Mouse (Mus musculus): ENCODE data around the gene Krt32.

Gene Krt32

DNA sequence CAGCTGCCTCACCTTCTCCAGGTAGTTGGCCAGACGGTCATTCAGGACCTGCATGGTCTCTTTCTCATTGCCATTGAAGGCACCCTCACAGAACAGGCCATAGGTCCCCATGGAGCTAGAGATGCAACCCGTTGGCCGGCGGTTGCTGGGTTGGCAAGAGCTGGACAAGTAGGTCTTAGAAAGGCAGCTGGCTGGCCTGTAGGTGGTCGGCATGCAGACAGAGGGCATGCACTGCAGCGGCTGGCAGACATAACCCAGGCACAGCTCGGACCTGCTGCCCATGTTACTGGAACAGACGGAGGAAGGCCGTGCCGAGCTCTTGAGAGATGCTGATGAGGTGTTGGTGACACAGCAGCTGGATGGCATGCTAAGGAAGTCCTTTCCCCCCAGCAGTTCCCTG is at the start of gene Krt32:
TSS of gene Krt32 (minus strand) at position 366 of the 400 bp plus-strand sequence.
- DNase-seq, result no peak

DNA sequence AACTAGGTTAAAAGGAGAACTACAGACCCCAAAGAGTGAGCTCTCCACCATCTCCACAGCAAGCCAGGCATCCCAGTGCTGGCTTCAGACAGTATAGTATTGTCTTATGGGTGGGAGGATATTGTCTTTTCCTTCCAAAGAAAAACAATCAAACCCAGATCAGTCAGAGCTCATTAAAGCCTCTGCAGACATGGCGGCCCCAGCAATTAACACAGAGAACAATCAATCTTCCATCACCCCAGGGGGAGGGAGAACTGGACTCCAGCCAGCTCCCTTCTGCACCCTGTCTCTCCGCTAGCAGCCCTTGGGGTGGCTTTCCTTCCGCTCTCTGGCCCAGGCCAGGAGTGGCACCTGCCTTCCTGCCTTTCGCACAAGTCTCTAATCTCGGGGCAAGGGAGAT is 49.7 kb upstream of the Krt32 start:
- no peak for DNase-seq

DNA sequence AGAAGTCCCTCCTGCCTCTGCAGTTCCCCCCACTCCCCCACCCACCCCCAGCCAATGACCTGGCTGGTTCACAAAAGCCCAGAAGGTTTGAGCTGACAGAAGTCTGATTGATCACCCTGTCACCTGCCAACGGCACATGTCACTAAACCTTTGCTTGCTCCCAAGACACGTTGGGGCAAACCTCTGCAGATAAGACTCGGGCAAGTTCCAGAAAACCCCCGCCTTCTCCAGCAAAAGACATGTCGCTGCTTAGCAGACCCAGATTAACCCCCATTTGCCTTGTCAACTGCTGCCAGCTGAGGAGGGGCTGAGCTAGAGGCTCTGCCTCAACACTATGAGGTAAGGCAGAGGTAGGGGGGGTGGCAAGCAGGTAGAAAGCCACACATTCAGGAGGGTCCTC is 48.5 kb upstream of the Krt32 start:
- no peak for DNase-seq

DNA sequence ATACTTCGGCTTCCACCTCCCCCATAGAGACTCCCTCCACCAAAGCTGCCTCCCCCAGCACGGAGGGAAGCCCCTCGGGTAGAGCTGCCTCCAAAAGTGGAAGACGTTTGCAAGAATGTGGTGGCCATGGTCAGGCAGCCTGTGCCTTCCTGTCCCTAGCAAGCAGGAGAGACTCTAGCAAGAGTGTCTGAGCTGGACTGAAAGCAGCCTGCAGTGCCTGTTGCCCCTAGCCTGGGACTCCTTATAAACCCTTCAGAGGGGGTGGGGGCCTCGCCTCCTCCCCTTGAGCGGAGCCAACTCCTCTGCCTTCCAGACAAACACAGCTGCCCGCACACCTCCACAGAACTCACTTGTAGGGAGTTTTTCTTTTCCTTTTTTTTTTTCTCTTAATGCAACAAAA is 47.7 kb upstream of the Krt32 start, which contains the start of gene Krt15:
TSS of gene Krt15 (minus strand) at position 198 of the 400 bp plus-strand sequence.
- no peak for DNase-seq

DNA sequence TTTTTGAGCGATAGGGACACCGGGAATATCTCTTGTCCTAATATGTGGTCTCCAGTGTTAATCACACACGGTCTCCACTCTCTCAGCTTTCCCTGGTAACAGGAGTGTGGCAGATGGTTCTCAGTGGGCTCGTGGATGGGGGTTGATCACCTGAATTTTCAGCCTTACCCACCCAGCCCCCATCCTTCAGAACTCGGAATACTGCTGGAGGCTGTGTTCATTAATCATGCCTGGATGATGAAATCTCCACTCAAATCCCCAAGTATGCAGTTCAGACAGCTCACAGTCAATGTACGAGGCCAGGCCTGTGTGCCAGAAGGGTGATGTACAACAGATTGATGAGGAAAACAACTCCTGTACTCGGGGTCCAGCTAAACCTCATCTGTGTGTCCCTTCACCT is 36.9 kb upstream of the Krt32 start:
- DNase-seq, result no peak

DNA sequence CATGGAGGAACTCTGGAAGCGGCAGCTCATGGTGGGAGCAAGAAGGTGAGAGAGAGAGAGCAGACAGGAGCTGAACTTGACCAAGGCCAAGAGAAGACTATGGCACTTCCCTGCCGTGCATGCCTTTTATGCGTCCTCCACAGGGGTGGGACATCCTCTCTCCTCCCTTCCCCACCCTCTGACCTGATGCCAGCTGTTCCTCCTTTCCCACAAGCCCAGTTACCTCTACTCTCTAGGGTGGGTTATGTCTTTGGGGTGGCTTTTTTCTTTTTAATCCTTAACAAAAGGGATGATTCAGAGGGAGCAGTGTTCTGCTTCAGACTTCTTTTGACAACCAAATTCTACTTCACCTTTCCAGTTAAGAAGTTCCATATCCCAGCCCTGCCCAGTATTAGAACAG is 33.4 kb upstream of the Krt32 start, which contains the start of gene Krt13:
TSS of gene Krt13 (minus strand) at position 101 of the 400 bp plus-strand sequence.
- DNase-seq, result no peak

DNA sequence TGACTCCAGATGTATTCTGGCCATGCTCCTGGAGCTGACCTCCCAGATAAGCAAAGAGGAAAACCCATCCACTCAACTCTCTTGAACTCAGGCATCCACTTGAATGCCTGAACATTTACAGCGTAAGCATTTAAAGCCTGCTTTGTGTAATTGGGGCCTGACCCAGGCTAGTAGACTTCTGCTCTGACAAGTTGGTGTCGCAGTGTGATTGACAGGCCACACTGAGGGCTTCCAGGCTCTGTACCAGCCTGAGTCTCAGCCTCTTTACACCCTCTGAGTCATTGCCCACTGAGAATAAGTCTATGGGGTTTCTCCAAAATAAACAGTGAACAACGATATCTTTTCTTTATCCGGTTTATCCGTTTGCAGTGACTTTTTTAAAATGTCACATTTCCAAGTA is 32.3 kb upstream of the Krt32 start:
- DNase-seq, result no peak

DNA sequence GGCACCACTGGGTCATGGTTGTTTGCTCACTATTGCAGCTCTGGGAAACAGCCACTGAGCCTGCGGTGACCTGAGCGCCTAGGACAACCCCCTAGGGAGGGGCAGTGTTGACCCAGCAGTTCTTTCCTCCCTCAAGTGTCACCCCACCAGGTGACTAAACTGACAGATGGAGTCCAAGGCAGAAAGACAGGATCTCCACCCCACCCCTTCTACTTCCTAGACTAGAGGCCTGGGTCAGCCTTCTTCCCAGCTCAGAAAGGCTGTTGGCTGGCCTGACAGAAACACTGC is 25.7 kb upstream of the Krt32 start:
- DNase-seq, result no peak

DNA sequence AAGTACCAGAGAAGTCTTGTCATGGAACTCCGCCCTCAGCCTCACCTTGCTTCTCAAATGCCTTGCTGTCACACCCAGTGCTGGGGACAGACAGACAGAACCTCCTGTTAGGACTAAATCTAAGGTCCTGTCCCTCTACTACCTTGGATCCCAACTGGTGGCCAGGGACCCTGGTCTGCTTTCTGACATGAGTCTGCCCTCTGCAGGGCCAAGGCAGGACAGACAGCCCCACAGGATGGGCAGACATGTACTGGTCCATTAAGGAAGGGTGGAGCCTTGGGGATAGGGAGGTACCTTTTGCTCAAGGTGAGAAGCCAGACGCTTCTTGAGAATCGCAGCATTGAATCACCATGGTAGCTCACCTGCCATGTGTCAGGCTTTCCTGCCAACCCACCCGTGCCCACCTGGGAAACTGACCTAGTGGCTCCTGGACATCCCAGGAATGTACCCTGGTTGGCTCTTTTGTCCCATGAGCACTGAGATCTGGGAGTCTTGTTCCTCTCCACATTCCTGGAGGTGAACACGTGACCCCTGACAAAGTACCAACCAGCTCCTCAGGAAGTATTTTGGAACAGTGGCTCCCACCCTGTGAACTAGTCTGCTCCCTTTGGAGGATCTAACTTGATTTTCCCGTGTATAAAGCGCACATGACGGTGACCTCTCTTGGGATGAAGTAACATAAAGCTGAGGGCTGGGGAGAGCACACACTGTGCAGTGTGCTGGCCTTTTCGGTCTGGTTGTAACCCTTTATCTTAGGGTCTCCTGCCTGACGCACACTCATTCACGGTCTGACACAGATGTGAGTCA is 25.1 kb upstream of the Krt32 start:
- DNase-seq, result no peak

DNA sequence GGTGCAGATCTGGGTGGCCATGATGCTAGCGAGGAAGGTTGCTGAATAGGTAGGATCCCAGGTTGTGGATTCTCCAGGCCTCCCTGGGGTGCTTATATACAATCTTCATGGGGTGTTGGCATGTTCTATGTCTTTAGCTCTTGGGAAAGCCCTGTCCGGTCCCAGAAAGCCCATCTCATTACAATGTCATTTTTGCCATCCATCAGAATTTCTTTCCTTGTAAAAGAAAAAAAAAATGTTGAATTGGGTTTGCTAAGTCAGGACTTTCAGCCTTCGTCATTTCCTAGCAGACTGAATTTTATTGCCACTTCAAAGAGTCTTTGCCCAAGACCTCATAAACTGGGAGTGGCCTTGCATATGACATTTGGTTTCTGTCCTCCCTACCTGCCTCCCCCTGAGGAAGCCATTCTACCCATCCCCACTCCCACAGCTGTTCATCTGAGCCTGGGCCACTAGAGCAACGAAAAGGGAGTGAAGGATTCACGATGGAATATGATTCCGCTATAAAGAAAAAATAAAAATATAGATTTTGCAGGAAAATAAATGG is 17.6 kb upstream of the Krt32 start, which contains the start of gene Krt36:
TSS of gene Krt36 (minus strand) at position 51 of the 547 bp plus-strand sequence.
- DNase-seq, result no peak

DNA sequence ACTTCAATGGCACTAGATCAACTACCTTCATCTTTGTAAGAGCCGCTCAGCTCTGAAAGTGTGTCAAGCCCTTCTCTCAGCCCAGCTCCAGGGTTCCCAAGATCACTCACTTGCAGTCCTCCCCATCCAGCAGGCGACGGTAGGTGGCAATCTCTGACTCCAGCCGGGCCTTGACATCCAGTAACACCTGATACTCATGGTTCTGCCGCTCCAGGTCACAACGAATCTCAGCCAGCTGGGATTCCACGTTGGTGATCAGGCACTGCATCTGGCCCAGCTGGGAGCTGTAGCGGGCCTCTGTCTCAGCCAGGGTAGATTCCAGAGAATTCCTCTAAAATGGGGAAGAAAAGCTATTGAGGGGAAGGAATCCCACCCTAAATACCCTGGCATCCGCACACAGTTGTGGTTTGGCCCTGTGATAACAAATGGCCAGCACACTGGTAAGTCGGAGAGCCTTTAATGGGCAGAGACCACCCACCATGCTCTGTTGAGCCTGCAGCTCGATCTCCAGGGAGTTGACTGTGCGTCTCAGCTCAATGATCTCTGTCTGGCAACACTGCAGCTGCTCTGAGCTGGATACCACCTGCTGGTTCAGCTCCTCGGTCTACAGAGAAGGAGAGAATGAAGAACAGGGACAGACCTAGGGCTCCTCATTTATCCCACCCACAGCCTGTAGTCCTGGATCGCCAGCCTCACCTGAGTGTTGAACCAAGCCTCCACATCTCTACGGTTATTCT is 14.8 kb upstream of the Krt32 start:
- DNase-seq, result no peak

DNA sequence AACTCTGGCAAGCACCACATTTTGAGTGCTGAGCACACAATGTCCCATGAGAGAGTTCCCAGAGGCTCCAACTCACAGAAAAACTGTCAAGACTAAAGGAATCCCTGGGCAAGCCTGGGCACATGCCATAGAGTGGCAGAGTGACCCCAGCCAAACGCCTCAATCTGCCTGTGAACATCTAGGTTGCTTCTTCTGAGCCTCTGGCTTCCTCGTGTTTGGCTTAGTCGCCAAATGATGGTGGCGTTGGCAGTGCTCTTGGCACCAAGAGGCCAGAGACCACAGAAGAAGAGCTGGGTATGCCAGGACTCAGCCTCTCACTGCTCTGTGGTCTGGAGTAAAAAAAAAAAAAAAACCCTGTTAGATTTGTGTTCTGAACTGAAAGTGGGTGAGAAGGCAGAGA is 12.4 kb upstream of the Krt32 start:
- DNase-seq, result no peak

DNA sequence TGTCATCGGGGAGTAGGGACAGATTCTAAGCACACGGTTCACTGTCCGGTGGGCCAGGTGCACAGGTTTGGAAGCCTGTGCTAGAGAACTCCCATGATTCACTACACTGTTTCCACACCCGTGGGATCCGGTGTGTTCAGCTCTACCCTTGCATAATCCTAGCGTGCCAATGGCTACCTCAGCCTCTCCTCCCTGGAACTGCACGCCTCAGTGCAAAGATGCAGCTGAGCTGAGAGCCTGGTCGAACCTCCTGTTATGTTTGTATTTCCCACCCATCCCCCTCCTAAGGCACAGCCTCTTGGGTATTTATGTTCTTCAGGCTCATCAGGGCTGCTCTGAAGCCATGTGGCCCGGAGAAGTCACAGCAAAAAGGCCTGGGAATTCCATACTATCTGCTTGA is 9.8 kb upstream of the Krt32 start:
- DNase-seq, result no peak

DNA sequence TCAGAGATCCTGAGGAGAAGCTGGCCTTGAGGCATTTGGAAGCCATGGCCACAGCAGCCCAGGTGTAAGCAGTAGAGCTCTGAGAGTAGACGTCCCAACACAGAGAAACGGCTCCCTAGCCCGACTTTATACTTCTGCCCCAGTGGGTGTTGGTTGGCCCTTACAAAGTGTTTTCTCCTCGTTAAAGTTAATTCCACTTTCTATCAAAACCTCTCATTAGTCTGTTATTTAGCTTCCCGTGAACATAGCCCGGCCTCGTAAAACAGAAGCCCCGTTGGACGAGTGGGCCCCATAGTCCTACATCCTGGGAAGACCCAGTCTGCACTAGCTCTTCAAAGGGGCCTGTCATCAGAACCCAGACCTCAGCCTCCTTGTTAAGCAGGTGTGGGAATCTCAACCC is 8.1 kb upstream of the Krt32 start, which contains the start of gene Krt35:
TSS of gene Krt35 (minus strand) at position 101 of the 400 bp plus-strand sequence.
- DNase-seq, result no peak

DNA sequence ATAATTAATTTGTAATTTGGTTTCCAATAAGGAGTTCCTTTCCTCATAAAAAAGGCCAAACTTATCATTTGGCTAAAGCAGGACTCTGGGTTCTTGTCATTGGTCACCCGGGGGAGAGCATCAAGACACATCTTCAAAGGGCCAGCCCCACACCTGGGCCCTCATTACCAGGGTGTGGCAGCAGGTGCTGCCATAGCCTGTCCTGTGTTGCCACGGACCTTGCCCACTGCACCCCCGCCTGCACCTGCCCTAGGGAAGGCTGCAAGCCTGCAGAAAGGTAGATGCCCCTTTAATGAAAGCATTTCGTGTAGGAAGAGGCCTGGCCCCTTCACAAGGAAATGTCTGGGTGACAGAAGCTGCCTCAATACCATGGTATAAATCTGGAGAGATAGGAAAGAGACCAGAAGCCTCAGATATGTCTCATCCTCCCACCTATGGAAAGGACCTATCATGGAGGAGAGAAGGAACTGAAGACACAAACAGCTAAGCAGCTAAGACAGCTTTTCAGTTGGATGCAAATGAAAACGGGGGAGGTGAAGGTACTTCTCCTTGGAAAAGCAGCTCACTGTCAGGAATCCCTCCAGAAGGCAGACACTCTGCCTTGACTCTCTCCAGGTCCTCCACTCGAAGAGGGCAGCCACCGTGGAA is 476 bp upstream of the Krt32 start:
- DNase-seq, result no peak

DNA sequence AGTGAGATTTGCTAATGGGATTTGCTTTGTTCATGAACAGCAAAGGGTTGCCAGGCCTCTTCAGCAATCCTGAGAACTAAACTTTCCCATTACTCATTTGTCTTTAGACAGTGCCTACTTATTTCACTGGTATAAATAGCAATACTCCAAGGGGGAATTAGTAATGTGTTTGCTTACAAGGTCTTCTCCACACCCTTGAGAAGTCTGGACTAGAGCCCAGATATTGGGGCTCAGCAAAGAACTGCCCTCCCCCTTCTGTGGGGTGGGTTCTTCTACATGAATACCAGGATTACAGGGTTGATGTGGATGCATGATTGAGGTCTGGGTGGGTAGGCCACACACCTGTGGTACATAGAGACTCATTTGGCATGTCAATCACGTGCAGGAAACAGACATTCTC is 14.2 kb downstream of the Krt32 start:
- no peak for DNase-seq

DNA sequence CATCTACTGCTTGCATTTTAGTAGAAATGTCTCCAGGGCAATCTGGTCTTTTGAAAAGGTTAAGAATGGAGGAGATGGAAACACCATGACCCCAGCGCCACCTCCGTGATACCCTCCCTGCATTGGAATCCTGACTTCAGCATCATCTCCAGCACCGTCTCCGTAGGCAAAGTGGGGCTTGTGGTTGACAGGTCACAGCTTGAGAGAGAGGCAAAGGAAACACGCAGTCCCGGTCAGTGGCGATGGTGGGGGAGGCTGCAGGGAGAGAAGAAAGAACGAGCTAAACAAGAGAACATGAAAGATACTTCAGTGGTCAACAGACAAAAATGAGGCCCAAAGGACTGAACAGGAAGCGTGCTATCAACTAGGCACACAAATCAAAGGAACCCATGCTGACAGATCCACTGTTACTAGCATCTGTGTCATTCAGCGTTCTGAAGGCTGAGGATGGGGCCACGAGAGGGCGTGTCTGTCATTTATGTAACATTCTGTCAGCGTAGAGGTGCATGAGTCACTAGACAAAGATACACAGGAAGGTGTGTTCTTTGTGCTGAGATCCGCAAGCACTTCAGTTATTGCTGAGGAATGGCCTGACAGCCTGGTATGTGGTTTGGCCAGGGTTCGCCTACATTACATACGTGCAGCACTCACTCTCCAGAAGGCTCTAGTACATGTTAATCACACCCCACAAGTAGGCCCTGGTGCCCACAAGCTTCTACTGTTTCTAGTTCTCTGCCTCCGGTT is 20.6 kb downstream of the Krt32 start:
- no peak for DNase-seq

DNA sequence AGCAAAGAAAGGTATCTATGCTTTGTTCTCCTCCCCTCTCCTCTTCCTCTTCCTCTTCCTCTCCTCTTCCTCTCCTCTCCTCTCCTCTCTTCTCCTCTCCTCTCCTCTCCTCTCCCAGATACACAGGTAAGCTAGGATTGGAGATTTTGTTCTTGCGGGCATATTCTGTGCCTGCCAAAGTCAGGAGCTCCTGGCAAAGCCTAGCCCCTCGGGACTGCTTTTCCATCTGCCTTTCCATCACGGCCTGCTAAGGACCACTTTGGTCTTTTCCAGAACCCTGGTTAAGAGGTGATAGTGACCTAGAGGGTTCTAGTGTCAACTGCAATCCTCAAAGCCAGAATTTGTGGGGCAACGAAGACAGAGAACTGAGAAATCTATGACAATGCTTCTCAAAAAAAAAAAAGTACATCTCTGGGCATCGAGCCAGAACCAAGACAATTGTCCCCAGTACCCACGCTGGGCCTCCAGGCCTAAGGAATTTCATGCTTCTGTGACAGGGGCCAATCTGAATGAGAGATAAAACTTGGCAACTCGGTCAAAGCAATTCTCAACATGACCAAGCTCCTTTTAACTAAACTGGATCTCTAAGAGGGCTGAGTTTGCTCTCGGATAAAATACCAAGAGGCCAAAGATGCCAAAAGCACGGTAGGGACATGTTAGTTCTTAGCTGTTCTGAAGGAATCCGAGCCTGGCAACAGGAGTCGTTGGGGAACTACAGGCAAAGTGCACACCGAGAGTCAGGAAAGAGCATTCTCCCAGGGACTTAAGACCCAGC is 21.6 kb downstream of the Krt32 start:
- DNase-seq, result peak; percentile 38

DNA sequence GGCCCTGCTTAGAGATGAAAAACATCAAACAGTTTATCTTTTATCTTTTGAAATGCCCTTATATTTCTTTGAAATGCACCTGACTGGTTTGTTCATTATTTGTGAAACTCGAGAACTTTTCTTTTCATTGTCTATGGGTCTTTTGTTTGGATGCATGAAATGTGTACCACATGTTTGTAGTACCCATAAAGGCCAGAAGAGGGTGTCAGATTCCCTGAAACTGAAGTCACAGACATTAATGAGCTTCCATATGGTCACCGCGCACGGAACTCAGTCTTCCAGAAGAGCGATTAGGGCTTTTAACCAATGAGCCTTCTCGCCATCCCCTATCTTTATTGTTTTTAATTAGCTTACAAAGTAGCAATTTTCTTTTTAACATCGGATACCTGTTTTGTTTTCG is 29.2 kb downstream of the Krt32 start:
- no peak for DNase-seq

DNA sequence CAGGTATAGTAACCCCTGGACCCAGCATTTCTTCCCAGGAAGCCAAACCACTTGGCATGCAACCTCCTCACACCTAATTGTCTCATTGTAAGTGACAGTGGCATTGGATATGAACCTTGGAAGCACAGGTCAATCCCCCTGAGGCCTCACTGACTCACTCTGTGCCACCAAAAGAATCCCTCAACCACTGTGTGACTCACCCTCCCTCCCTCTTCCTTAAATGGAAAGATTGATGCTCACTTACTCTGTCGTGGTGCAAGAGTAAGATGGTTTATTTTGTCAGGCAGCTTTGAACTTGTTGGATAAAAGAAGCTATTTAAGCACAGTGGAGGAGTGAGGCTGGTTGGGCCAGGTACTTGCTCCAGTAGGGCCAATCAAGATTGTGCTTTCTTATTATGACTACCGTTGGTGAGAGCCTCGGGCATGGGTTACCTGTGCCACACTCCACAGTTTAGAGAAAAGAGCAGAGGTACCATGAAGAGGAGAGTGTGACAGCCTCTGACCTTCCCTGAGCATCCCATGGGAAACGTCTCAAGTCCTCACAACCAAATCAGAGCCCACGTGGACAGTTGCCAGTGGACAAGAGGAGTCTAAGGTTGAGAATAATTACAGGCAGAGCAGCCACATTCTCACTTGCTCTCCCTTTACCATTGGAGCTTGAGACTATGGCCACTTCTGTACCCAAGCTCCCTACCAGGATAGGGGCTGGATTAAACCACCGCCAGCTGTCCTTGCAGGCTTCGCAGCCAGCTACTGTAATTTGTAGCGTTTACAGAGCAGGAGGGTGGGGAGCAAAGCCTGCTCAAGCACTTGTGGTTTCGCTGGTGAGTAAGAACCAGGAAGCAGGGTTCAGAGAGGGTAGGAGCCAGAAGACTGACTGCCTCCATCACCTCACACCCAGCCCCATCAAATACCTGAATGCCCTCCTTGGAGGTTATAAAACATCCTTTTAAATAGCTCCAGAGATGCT is 32.1 kb downstream of the Krt32 start:
- no peak for DNase-seq

DNA sequence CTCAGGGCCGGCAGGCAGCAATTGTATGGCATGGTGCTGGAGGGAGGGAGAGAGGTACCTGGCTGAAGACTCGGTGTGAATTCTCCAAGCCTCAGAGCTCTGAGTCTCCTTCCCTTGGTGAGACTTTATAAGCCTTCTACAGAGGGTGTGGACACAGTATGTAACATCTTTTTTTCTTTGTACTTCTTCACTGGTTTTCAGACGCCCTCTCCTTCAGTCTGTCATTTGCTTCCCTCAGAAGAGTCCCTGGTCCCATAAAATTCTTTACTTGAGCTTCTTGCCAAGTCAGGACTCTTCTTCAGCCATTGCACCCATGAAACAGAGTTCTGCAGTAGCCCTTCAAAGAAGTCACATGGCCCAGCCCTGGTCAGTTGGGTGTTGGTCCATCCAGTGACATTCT is 37.6 kb downstream of the Krt32 start, which contains the start of gene Krt31:
TSS of gene Krt31 (minus strand) at position 101 of the 400 bp plus-strand sequence.
- DNase-seq, result no peak

Measured in cerebellum, adult 9-11 months (tissue).